Mouse (Mus musculus) midbrain, postnatal 0 days (tissue): ENCODE data around the gene Srp72. TPM values are rescaled to one million over a fixed set of nuclear protein-coding genes. Genes with fewer than 3 reads are reported as not detected.

ENCODE experiments used
- ATAC-seq: fragments of 200-750 bp; cut with Nextera tagmentation; 2 replicates; pipeline ENCODE4 v1.8.0; 2017; ENCODE audit warnings: moderate number of reproducible peaks, mild to moderate bottlenecking, moderate TSS enrichment, moderate library complexity; ENCODE audit not compliant: low FRiP score
- DNase-seq: peaks from one replicate; pipeline ENCODE4 v3.0.0-alpha.2; 2015; ENCODE audit warnings: low spot score
- H3K27ac ChIP-seq: fragments of 300-500 bp; sonication (generic); 2 replicates; pipeline ENCODE4 v1.5.1; 2014; ENCODE audit warnings: low read depth, mild to moderate bottlenecking, low read length, mixed read lengths
- H3K27me3 ChIP-seq: fragments of 300-500 bp; sonication (generic); 2 replicates; pipeline ENCODE4 v1.6.1; 2014; ENCODE audit warnings: low read length, control low read depth, mixed read lengths; ENCODE audit not compliant: insufficient read depth
- H3K36me3 ChIP-seq: fragments of 300-500 bp; sonication (generic); 2 replicates; pipeline ENCODE4 v1.6.1; 2014; ENCODE audit warnings: low read length, control low read depth, mixed read lengths; ENCODE audit not compliant: insufficient read depth
- H3K4me1 ChIP-seq: fragments of 300-500 bp; sonication (generic); 2 replicates; pipeline ENCODE4 v1.6.1; 2014; ENCODE audit warnings: mild to moderate bottlenecking, control low read depth, antibody characterized with exemption, low read length, mixed read lengths; ENCODE audit not compliant: insufficient read depth
- H3K4me2 ChIP-seq: fragments of 300-500 bp; sonication (generic); 2 replicates; pipeline ENCODE4 v1.6.1; 2014; ENCODE audit warnings: low read depth, mild to moderate bottlenecking, low read length, mixed read lengths; ENCODE audit not compliant: poor library complexity, severe bottlenecking
- H3K4me3 ChIP-seq: fragments of 300-500 bp; sonication (generic); 2 replicates; pipeline ENCODE4 v1.5.1; 2014; ENCODE audit warnings: low read depth, mild to moderate bottlenecking, low read length, moderate library complexity
- H3K9ac ChIP-seq: fragments of 300-500 bp; sonication (generic); replicated peaks from 2 replicates; pipeline ENCODE4 v1.6.1; 2014; ENCODE audit warnings: mild to moderate bottlenecking, low read length, moderate library complexity, mixed read lengths; ENCODE audit not compliant: poor library complexity, severe bottlenecking
- H3K9me3 ChIP-seq: fragments of 300-500 bp; sonication (generic); 2 replicates; pipeline ENCODE4 v1.6.1; 2016; ENCODE audit warnings: low read length, control low read depth
- CTCF ChIP-seq: IDR thresholded peaks from 2 replicates; pipeline ENCODE4 v1.5.1; 2016; ENCODE audit warnings: antibody characterized with exemption, mild to moderate bottlenecking
- WGBS: fragments of 180-500 bp; shearing (Covaris S2); extraction: QIAGEN DNeasy Blood & Tissue Kit; methylation state at CpG from one replicate; pipeline ENCODE4 v1.1.7; 2014; 5-methylcytosine and 5-hydroxymethylcytosine counted together
- polyA plus RNA-seq: library from polyadenylated mRNA; unstranded; fragments of >200 nt; fragmentation: Nextera tagmentation; extraction: Ambion mirVana; gene quantifications from 2 replicates; pipeline ENCODE4 v1.2.1, GENCODE M21; 2015
- total RNA-seq: library from RNA; depleted of rRNA; stranded (reverse); fragments of >200 nt; gene quantifications from 2 replicates; pipeline ENCODE4 v1.2.3, GENCODE M21; 2014

Srp72 gene
- total and polyA plus RNA-seq, 2 experiments from 2014 or later, result 69.8 to 76.7 TPM

DNA sequence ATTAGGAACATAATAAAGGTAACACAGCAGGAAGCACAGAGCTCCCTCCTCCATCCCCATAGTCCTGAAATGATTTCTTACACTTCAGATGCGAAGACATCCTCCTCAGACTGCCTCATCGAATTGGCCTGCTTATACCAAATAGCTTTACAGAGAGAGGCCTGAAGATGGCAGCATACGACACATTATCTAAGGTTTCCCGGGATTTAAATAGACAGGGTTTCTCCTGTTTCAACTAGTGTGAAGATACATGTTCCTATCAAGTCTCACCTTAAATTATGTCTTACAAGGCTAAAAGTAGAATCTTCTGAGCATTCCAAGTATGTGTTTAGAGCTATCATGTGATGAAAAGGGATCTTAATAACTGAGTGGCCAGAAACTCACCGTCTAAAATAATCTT lies 23.9 kb downstream of the Srp72 start:
- 0 out of 2 replicates have a peak, but pooled peaks have one; percentile 69 for ATAC-seq
- Histone ChIP-seq H3K4me3 (no peak overlapping the region), H3K27ac (no peak overlapping the region), H3K4me1 (no peaks in the 10 kb centered on the region), H3K36me3 (peaks cover 25% of the 10 kb centered on the region), H3K27me3 (no peaks in the 10 kb centered on the region), H3K4me2 (no peak overlapping the region), H3K9ac (no peak overlapping the region), H3K9me3 (no peaks in the 10 kb centered on the region)
- peak; percentile 85 for TF ChIP-seq CTCF
- DNase-seq, result peak; percentile 90
- WGBS, result 37% methylated on average over 5 of the region's 5 CpGs

- WGBS, result 91% methylated on average over 17 of the region's 17 CpGs
- Histone ChIP-seq H3K4me1 (no peaks in the 10 kb centered on the region), H3K36me3 (peaks cover 11% of the 10 kb centered on the region), H3K9ac (no peak overlapping the region), H3K4me2 (no peak overlapping the region), H3K9me3 (no peaks in the 10 kb centered on the region), H3K4me3 (no peak overlapping the region), H3K27me3 (no peaks in the 10 kb centered on the region), H3K27ac (no peak overlapping the region)
- no peak for ATAC-seq
- DNase-seq, result no peak
- no peak for TF ChIP-seq CTCF
Measured at GRCm38 (mm10) chr5:77001192-77001591, 26.7 kb downstream of the Srp72 start.

GRCm38 (mm10) chr5:77004051-77004821 lies 29.8 kb downstream of the Srp72 start, which contains the start of gene Arl9:
Arl9 (plus strand) TSS chr5:77004055.
- TF ChIP-seq CTCF, result no peak
- H3K27ac ChIP-seq, result no peak within 1 kb of the TSS
- no peaks in the 10 kb centered on the region for H3K9me3 ChIP-seq
- DNase-seq (no peak), ATAC-seq (no peak)
- WGBS, result 94% methylated on average over 6 of the region's 6 CpGs
- no peak within 1 kb of the TSS for H3K4me3 ChIP-seq
- H3K27me3 ChIP-seq, result no peaks in the 10 kb centered on the region
- no peak within 1 kb of the TSS for H3K9ac ChIP-seq
- H3K4me1 ChIP-seq, result no peaks in the 10 kb centered on the region
- H3K4me2 ChIP-seq, result no peak within 1 kb of the TSS
- 0 out of 2 replicates have a peak, but pooled peaks cover 3% of the 10 kb centered on the region for H3K36me3 ChIP-seq

DNA sequence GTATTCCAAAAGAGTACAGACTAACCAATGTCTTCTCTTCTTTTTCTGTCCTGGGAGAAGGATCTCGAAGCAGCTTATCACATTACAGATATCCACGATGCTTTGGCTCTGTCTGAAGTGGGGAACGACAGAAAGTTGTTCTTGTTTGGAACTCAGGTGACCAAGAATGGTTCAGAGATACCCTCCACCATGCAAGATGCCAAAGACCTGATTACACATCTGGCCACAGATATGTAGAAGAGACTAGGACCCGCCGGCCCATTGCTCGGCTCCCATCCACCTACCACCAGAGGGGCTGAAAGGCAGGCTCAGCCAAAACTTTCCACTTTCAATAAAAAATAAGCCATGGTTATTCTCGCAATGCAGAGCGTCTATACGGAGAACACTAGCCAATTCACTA lies 35.9 kb downstream of the Srp72 start:
- no peaks in the 10 kb centered on the region for H3K27me3 ChIP-seq
- 91% methylated on average over 9 of the region's 9 CpGs for WGBS
- DNase-seq (no peak), ATAC-seq (no peak)
- H3K9me3 ChIP-seq, result no peaks in the 10 kb centered on the region
- no peak overlapping the region for H3K4me2 ChIP-seq
- H3K9ac ChIP-seq, result no peak overlapping the region
- TF ChIP-seq CTCF, result no peak
- no peak overlapping the region for H3K27ac ChIP-seq
- no peak overlapping the region for H3K4me3 ChIP-seq
- H3K36me3 ChIP-seq, result no peaks in the 10 kb centered on the region
- no peaks in the 10 kb centered on the region for H3K4me1 ChIP-seq

- Histone ChIP-seq H3K4me3 (no peak overlapping the region), H3K4me1 (no peaks in the 10 kb centered on the region), H3K27ac (no peak overlapping the region), H3K4me2 (no peak overlapping the region), H3K36me3 (no peaks in the 10 kb centered on the region), H3K9me3 (no peaks in the 10 kb centered on the region), H3K27me3 (no peaks in the 10 kb centered on the region), H3K9ac (no peak overlapping the region)
- WGBS, result 69% methylated on average over 3 of the region's 3 CpGs
- TF ChIP-seq CTCF, result no peak
- ATAC-seq (no peak), DNase-seq (no peak)
Measured at GRCm38 (mm10) chr5:77011082-77011481, 36.6 kb downstream of the Srp72 start.

DNA sequence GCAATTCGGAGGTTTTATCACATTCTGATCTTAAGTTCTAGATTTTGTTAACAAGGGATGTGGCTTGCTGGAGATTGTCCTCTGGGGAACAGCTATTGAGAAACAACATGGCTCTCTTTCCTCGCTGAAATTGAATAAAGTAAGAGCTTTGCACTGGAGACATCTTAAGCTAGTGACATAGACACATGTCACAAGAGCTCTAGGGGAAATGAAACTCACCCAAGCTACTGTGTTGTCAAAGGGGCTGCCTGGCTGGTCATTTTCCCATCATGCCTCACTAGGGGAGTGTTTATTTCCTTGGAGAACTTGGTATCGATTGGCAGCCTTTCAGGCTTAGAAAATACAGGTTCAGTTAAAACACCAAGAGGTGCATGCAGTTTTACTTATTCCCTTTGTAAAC lies 38.7 kb downstream of the Srp72 start:
- no peak overlapping the region for H3K4me2 ChIP-seq
- 79% methylated on average over 3 of the region's 3 CpGs for WGBS
- no peak overlapping the region for H3K27ac ChIP-seq
- H3K4me3 ChIP-seq, result no peak overlapping the region
- TF ChIP-seq CTCF, result no peak
- no peaks in the 10 kb centered on the region for H3K9me3 ChIP-seq
- no peaks in the 10 kb centered on the region for H3K36me3 ChIP-seq
- no peaks in the 10 kb centered on the region for H3K27me3 ChIP-seq
- H3K4me1 ChIP-seq, result no peaks in the 10 kb centered on the region
- DNase-seq (no peak), ATAC-seq (no peak)
- H3K9ac ChIP-seq, result no peak overlapping the region
